Mouse (Mus musculus) left cerebral cortex, postnatal 10 days (tissue): ENCODE measurements around the gene Zkscan7. TPM values are rescaled to one million over a fixed set of nuclear protein-coding genes. Genes with fewer than 3 reads are reported as not detected.

ENCODE experiments used
- DNase-seq, 2 experiments: peaks; one replicate each; pipeline ENCODE4 v3.0.0; 2021 to 2022; ENCODE audit warnings: low spot score in 2 of 2, mixed read lengths in 1 of 2; ENCODE audit errors: extremely low spot score in 1 of 2
- intact Hi-C: fragments of 180-260 bp; cut with DNase I; formaldehyde crosslinking; loops from one replicate; pipeline ENCODE4 v1.15.1; 2025
- total RNA-seq, 2 experiments: library from RNA; stranded (reverse); gene quantifications; 2 replicates each; pipeline ENCODE4 v1.2.3; 2021

Zkscan7 gene
- total RNA-seq, 2 experiments from 2014 or later: 4.5 to 5.0 TPM

DNA sequence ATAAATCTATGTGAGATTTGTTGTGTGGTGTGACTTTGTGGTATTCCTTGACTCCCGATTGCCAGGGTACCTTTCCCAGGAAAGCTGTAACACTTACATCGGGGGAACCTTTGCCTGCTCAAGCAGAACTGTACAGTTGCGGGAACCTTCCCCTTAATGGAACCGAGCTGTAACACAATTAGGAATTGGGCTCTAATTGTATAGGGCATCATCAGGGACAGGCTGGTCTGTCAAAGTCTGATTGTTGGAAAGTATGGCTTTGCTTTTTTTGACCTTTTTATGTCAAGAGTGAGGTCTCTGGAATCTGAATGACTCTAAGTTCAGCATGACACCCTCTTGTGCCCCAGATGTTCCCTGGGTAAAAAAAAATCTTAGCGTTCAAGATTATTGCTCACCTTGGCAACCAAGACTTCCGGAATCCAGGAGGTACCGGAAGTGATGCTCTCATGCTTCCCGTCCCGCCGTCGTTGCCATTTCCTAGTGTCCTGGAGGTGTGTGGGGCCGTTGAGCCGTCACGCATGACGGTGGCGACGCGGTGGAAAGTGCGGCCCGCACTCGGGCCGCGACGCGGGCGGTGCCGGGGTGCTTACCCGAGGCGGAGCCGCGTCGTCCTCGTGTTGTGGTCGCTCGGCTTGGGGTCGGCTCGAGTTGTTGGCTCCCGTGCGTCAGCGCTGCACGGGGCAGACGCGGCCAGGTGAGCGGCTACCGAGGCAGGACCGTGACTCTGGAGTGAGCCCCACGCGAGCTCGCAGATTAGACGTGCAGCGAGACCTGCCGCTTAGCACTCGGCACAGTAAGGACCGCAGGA is 1.1 kb downstream of the Zkscan7 start:
- peak; percentile 57 to 72 for DNase-seq
- intact Hi-C loops: no loop called here

DNA sequence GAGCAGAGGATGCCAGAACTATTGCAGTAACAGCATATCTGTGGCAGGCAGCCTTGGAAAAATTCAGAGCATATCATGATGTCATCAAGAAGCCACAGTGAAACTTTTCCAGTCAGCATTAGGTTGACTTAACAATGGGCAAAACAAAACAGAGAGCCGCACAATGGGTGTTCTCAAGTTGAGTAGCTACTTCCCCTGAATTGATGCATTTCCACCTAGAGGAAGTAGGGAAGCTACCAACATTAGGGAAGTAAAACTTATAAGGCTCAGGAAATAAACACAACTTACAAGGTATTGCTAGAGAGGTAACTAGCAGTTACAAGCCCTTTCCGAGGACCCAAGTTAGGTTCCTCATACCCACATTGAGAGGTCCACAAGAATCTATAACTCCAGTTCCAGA is 15.6 kb downstream of the Zkscan7 start:
- no peak for DNase-seq
- intact Hi-C loops: no loop called here

DNA sequence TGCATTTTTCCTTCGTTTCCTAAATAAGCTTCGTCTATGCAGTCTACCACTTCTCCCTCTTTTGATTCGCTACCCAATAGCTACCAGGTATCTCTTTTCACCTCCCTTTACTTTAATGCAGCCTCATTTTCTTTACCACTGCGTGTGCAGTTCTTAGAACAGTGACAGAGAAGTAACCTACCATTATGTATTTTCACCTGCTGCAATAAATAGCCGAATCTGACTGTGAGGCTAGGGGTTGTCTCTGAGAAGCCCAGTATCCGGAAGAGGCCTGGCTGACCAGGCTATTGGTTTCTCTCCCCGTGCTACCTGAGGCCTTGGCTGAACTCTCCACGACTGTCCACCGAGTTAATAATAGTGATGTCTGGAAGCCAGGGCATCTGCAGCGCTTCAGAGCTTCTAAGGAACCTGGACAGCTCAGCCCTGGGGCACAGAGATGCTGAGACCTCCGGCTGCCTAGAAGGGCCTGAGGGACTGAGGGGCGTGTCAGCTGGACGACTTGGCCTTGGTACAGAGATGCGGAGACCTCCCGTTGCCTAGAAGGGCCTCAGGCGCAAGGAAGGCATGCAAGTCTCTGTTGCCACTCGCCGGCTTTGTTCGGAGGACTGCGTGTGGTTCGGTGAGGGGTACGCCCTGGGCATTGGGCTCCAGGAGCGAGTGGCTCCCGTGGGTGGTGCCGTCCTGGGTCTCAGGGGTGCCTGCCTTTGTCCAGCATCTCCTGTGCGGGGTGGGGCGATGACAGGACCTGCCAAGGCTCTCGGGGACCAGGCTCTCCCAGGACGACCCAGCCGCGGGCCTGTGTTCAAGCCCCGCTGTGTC is 17.4 kb downstream of the Zkscan7 start:
- intact Hi-C loops: no loop called here
- peak; percentile 46 to 85 for DNase-seq

DNA sequence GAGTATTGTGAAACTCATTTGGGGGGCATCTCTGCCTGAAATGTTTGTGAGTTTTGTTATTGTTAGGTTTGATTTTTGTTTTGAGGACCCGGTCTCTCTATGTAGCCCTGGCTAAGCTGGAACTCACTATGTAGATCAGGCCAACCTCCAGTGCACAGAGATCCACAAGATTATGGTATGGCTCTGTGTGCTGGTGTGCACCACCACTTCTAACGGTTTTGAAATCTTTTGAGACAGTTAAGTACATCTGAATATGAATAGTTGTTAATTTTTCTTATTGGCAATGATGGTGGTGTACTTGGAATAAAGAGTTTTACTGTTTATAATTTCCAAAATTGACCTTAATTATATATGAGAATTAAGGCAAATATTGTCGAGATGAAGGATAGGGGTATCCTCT is 37.0 kb downstream of the Zkscan7 start:
- DNase-seq: no peak
- intact Hi-C loops: no loop called here

DNA sequence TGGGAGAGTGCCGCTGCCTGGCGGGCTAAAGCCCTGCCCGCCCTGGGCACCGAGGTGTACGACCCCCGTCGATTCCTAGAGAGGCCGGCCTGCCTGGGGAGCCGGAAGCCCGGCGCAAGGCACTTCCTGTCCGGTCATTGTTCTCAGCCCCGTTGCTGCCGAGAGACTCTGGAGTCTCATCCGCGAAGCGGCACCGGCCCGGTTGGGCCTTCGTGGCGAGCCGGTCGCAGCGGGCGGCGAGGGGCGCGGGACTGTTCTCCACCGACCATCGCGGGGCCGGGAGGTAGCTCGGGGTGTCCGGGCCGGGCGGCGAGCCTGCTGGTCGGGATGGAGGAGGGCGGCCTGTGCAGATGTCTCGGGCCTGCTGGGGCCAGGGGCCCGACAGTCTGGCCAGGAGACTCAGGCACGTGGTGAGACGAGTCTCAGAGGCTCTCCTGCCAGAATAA is 37.5 kb downstream of the Zkscan7 start, which contains the start of gene Zfp105:
TSS of gene Zfp105 (plus strand) at position 137 of the 446 bp plus-strand sequence.
- intact Hi-C loops: no loop called here

DNA sequence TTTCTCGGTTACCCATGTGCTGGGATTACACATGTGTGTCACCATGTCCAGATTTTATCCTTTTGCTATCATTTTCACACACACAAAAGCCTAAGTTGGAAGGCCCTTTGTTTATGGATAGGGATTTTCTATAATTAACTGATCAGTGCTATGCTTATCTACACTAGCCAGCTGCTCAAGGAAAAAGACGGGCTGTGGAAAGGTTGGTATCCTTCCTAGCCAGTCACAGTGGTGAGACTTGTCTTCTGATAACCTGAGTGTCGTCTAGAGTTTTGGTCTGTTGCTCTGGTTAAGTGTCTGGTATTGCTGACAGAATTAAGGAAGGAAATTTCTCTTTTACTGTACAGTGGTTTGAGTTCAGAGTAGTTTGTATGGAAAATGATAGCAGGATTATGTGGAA is 43.4 kb downstream of the Zkscan7 start:
- intact Hi-C loops: no loop called here
- no peak for DNase-seq

More for the DNA sequence above, 37.5 kb downstream of the Zkscan7 start, which contains the start of gene Zfp105:
- peak; percentile 67 to 87 for DNase-seq

Other genes with a start within 250 kb of the Zkscan7 start
- not detected for gene Topaz1, start 138.3 kb upstream of the Zkscan7 start, total RNA-seq
- 10 to 100 TPM; 12.5 to 14.6 TPM for gene Tcaim, start 80.1 kb upstream of the Zkscan7 start, total RNA-seq
- not detected for gene Gm35549, start 41.6 kb upstream of the Zkscan7 start, total RNA-seq
- gene Zfp445, start 19.7 kb upstream of the Zkscan7 start, total RNA-seq: 100 to 1,000 TPM; 166 to 172 TPM
- 1 to 10 TPM; 6.9 to 8.0 TPM for gene Zfp105, start 37.4 kb downstream of the Zkscan7 start, total RNA-seq
- gene 1110059G10Rik, start 65.3 kb downstream of the Zkscan7 start, total RNA-seq: 10 to 100 TPM; 19.4 to 21.1 TPM
- gene Kif15, start 65.4 kb downstream of the Zkscan7 start, total RNA-seq: 1 to 10 TPM; 3.6 to 4.9 TPM
- gene Tmem42, start 135.6 kb downstream of the Zkscan7 start, total RNA-seq: 10 to 100 TPM; 33.7 to 40.9 TPM
- gene Tgm4, start 149.0 kb downstream of the Zkscan7 start, total RNA-seq: 1 to 10 TPM in 1 of 2 experiments, under 1 TPM in 1; 0.97 to 1.0 TPM
- 10 to 100 TPM; 77.2 to 79.9 TPM for gene Zdhhc3, start 227.5 kb downstream of the Zkscan7 start, total RNA-seq
- 10 to 100 TPM; 38.4 to 40.1 TPM for gene Exosc7, start 227.5 kb downstream of the Zkscan7 start, total RNA-seq